Mouse (Mus musculus): ENCODE data around the gene Mtf1. TPM values are rescaled to one million over a fixed set of nuclear protein-coding genes. Genes with fewer than 3 reads are reported as not detected.

Mtf1 gene
- total RNA-seq, 2 experiments from 2014 or later, result 25.0 to 27.2 TPM

DNA sequence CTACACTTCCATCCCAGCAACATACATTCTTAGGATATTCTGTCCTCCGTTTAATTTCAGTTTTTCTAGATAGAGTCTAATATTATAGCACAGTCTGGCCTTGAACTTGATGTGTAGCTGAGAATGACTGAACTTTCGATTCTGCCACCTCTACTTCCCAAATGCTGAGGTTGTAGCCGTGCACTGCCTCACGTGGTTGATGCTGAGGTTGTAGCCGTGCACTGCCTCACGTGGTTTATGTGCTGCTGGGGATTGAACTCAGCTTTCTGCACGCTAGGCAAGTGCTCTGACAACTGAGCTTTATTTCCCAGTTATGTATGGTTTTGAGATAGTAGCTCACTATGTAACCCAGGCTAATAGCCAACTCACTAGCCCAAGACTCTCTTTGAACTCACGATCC lies 5.8 kb upstream of the Mtf1 start:
- DNase-seq, result no peak
- intact Hi-C loops (cut with DNase I), result loop anchor here (10.0 kb wide), 1 partner anchor 71 kb away; no protein-coding TSS in a partner anchor

DNA sequence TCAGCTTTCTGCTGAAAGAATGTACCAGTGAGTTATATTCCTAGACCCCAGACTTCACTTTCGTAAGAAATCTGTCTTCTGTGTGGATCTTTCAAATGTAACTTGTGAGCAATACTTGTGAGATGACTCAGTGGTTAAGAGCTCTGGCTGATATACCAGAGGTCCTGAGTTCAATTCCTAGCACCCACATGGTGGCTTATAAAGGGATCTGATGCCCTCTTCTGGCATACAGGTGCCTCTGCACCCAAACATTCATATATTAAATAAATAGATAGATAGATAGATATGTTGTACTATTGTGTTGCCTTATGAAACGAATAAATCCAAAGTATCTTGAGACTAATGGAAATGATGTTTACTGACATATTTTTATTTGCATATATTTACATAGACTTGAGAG lies 5.0 kb upstream of the Mtf1 start:
- DNase-seq, result no peak
- intact Hi-C loops (cut with DNase I), result loop anchor here (10.0 kb wide), 1 partner anchor 72 kb away; no protein-coding TSS in a partner anchor

- intact Hi-C loops (cut with DNase I), result loop anchor here (5.0 kb wide), 1 partner anchor 45 kb away; no protein-coding TSS in a partner anchor
- peak; percentile 95 for DNase-seq
Measured at GRCm38 (mm10) chr4:124802309-124803260, 681 bp downstream of the Mtf1 start.

DNA sequence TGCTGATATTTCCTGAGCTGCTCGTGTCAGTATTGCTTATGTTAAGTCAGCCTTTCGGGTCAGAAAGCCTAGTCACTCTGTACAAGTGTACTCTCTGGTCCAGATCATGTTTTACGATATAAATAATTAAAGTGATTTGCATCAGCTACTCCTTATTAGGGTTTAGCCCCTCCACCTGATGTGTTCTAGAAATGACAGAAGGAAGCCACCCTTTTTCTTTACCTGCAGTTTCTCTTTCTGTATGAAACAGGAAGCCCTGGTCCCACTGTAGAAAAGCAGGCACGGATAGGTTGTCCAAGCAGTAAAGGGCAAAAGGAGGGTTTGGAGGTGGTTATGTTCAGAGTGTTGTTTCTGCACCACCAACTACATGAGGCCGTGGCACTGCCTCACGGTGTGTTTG lies 1.5 kb downstream of the Mtf1 start:
- no peak for DNase-seq
- intact Hi-C loops (cut with DNase I), result loop anchor here (5.0 kb wide), 1 partner anchor 44 kb away; no protein-coding TSS in a partner anchor

GRCm38 (mm10) chr4:124808511-124808910 lies 6.6 kb downstream of the Mtf1 start:
- intact Hi-C loops (cut with DNase I), result no loop called here

GRCm38 (mm10) chr4:124809136-124809883 lies 7.4 kb downstream of the Mtf1 start:
- intact Hi-C loops (cut with DNase I), result no loop called here

More at GRCm38 (mm10) chr4:124808511-124808910, 6.6 kb downstream of the Mtf1 start:
- DNase-seq, result no peak

GRCm38 (mm10) chr4:124810056-124810455 lies 8.2 kb downstream of the Mtf1 start:
- no peak for DNase-seq
- intact Hi-C loops (cut with DNase I), result no loop called here

More at GRCm38 (mm10) chr4:124809136-124809883, 7.4 kb downstream of the Mtf1 start:
- DNase-seq, result no peak

- peak; percentile 48 for DNase-seq
- intact Hi-C loops (cut with DNase I), result no loop called here
Measured at GRCm38 (mm10) chr4:124811347-124811975, 9.6 kb downstream of the Mtf1 start.

DNA sequence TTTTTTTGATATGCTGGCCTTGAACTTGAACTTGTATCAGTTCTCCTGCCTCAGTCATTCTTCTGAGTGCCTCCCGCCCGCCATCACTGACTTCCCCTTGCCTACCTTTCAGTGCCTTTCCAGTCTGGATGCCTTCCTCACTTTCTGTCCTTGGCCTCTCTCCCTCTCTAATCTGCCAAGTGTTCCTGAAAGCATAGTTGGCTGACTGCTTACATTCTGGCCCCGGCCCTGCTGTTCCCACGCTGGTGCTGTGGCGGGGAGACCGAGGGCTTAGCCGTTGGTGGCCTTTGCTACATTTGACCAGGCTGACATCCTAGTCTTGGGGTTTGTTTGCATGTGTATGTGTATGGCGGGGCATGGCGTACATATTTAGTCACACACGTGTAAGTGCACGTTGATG lies 14.0 kb downstream of the Mtf1 start:
- peak; percentile 33 for DNase-seq
- intact Hi-C loops (cut with DNase I), result no loop called here

DNA sequence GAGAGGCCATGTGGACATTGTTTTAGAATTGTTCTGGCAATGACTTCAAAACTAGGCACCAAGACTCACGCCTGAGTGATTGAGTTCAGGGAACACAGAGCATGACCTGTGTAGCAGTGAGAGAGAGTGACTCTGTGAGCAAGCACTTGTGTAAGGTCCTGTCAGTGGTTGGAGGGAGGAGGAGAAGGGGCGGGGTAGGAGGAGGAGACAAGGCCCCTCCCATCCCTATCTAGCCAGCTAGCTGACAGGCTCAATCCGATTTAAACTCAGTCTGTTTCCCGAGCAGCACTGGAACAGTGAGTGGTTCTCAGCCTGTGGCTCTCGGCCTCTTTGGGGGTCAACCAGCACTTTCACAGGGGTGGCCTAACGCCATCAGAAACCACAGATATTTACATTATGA lies 15.9 kb downstream of the Mtf1 start:
- DNase-seq, result no peak
- intact Hi-C loops (cut with DNase I), result no loop called here

- intact Hi-C loops (cut with DNase I), result no loop called here
- no peak for DNase-seq
Measured at GRCm38 (mm10) chr4:124818832-124819231, 16.9 kb downstream of the Mtf1 start.

- intact Hi-C loops (cut with DNase I), result no loop called here
- no peak for DNase-seq
Measured at GRCm38 (mm10) chr4:124824967-124825366, 23.1 kb downstream of the Mtf1 start.

- no peak for DNase-seq
- intact Hi-C loops (cut with DNase I), result no loop called here
Measured at GRCm38 (mm10) chr4:124825371-124825965, 23.6 kb downstream of the Mtf1 start.

DNA sequence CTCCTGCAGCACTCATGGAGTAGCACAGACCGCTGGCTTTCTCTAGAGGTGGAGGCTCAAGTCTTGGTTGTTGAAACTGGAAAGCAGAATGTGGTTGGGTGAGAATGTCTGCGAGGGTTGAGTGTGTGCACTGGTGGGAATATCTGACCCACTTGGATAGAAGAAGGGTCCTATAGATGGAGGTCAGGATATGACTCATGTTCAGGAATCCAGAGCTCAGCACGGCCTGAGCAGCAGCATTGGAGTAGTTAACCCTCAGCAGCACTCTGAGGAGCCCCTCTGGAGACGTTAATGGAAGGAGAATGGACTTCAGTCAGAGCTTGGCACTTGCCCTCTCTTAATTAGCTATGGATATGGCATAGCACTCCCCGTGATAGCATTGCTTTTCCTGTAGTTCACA lies 27.8 kb downstream of the Mtf1 start:
- intact Hi-C loops (cut with DNase I), result no loop called here
- no peak for DNase-seq

GRCm38 (mm10) chr4:124832796-124833195 lies 30.9 kb downstream of the Mtf1 start:
- intact Hi-C loops (cut with DNase I), result no loop called here

GRCm38 (mm10) chr4:124838035-124838700 lies 36.3 kb downstream of the Mtf1 start:
- intact Hi-C loops (cut with DNase I), result no loop called here
- DNase-seq, result peak; percentile 84

More at GRCm38 (mm10) chr4:124832796-124833195, 30.9 kb downstream of the Mtf1 start:
- no peak for DNase-seq

- intact Hi-C loops (cut with DNase I), result no loop called here
- DNase-seq, result no peak
Measured at GRCm38 (mm10) chr4:124840998-124841397, 39.1 kb downstream of the Mtf1 start.

DNA sequence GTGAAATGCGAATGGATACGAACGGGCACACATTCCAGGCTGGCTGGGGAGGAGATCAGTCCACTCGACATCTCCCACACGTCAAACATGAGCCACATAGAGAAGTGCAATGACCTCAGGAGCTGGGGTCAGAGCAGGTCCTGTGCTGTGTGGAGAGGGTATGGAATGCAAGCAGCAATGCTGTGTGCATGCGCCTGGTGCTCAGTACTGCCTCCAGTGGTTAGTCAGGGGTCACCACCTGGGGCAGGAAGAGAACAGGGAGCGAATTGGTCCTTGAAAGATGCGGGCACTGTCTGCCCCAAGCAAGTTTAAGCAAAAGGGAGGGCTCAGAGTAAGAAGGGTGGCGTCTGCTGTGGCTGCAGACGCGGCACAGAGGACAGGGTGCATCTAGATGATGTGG lies 41.6 kb downstream of the Mtf1 start:
- intact Hi-C loops (cut with DNase I), result no loop called here
- DNase-seq, result peak; percentile 46

- intact Hi-C loops (cut with DNase I), result loop anchor here (5.0 kb wide), 1 partner anchor 45 kb away; the partner anchor contains the start of gene Mtf1
- peak; percentile 90 for DNase-seq
Measured at GRCm38 (mm10) chr4:124847573-124847972, 45.7 kb downstream of the Mtf1 start.
